Mouse (Mus musculus) heart, postnatal 0 days (tissue): ENCODE measurements at regions not wholly inside any gene's neighbourhood (a gene's known extent, or its start where the extent isn't known, plus 50 kb on each side); places are given as distances from the start of the nearest gene placed in this dataset.

Source experiments
- ATAC-seq: fragments of 200-750 bp; cut with Nextera tagmentation; 2 replicates; pipeline ENCODE4 v1.8.0; 2017; ENCODE audit warnings: low read depth, moderate number of reproducible peaks, moderate library complexity; ENCODE audit not compliant: insufficient read depth
- DNase-seq: peaks from one replicate; pipeline ENCODE4 v3.0.0-alpha.2; 2016; ENCODE audit warnings: low spot score
- H3K27ac ChIP-seq: fragments of 300-500 bp; sonication (generic); 2 replicates; pipeline ENCODE4 v1.5.1; 2014; ENCODE audit warnings: low read depth, mild to moderate bottlenecking
- H3K27me3 ChIP-seq: fragments of 300-500 bp; sonication (generic); 2 replicates; pipeline ENCODE4 v1.6.1; 2014; ENCODE audit warnings: low read length, mixed read lengths; ENCODE audit not compliant: control insufficient read depth, insufficient read depth
- H3K36me3 ChIP-seq: fragments of 300-500 bp; sonication (generic); replicated peaks from 2 replicates; pipeline ENCODE4 v1.6.1; 2014; ENCODE audit warnings: low read length, mixed read lengths; ENCODE audit not compliant: control insufficient read depth, insufficient read depth
- H3K4me1 ChIP-seq: fragments of 300-500 bp; sonication (generic); 2 replicates; pipeline ENCODE4 v1.6.1; 2014; ENCODE audit warnings: antibody characterized with exemption; ENCODE audit not compliant: control insufficient read depth, insufficient read depth
- H3K4me2 ChIP-seq: fragments of 300-500 bp; sonication (generic); 2 replicates; pipeline ENCODE4 v1.6.1; 2014; ENCODE audit warnings: low read depth, mild to moderate bottlenecking, low read length, moderate library complexity
- H3K4me3 ChIP-seq: fragments of 300-500 bp; sonication (generic); 2 replicates; pipeline ENCODE4 v1.5.1; 2014; ENCODE audit warnings: low read depth, low read length
- H3K9ac ChIP-seq: fragments of 300-500 bp; sonication (generic); replicated peaks from 2 replicates; pipeline ENCODE4 v1.6.1; 2014; ENCODE audit warnings: low read depth, low read length, mixed read lengths
- H3K9me3 ChIP-seq: fragments of 300-500 bp; sonication (generic); replicated peaks from 2 replicates; pipeline ENCODE4 v1.6.1; 2016; ENCODE audit warnings: low read length; ENCODE audit not compliant: control insufficient read depth
- CTCF ChIP-seq: IDR thresholded peaks from 2 replicates; pipeline ENCODE4 v1.5.1; 2016; ENCODE audit warnings: antibody characterized with exemption, control low read depth, low read depth
- EP300 ChIP-seq: IDR thresholded peaks from 2 replicates; pipeline ENCODE4 v1.6.1; 2016; ENCODE audit warnings: antibody characterized with exemption, low read depth
- WGBS: fragments of 180-500 bp; shearing (Covaris S2); extraction: QIAGEN DNeasy Blood & Tissue Kit; methylation state at CpG from one replicate; pipeline ENCODE4 v1.1.7; 2014; 5-methylcytosine and 5-hydroxymethylcytosine counted together

DNA sequence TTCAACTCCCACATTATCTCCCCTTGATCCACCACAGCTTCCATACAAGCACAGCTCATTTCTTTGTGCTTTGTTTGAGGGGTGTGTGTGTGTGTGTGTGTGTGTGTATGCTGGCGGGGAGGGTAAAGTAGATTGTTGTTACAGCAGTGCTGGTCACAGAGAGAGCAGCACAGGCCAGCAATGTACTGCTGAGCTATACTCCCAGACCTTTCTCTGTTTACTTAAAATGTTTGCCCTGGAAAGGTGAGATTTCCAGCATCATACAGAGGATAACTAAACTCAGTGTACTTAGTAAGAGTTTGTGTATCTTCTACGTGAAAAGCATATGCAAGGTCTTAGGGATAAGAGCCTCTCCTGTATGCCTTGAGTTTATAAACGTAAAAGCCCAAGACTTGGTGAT is 274.9 kb downstream of the Mreg start:
- Histone ChIP-seq H3K4me1 (0 out of 2 replicates have a peak, but pooled peaks cover under 1% of the 10 kb centered on the region), H3K27me3 (no peaks in the 10 kb centered on the region), H3K4me2 (no peak overlapping the region), H3K27ac (no peak overlapping the region), H3K36me3 (no peaks in the 10 kb centered on the region), H3K9ac (no peak overlapping the region), H3K4me3 (no peak overlapping the region), H3K9me3 (no peaks in the 10 kb centered on the region)
- DNase-seq (no peak), ATAC-seq (no peak)
- WGBS = 83% methylated on average over 3 of the region's 3 CpGs
- TF ChIP-seq EP300 (no peak), CTCF (no peak)

DNA sequence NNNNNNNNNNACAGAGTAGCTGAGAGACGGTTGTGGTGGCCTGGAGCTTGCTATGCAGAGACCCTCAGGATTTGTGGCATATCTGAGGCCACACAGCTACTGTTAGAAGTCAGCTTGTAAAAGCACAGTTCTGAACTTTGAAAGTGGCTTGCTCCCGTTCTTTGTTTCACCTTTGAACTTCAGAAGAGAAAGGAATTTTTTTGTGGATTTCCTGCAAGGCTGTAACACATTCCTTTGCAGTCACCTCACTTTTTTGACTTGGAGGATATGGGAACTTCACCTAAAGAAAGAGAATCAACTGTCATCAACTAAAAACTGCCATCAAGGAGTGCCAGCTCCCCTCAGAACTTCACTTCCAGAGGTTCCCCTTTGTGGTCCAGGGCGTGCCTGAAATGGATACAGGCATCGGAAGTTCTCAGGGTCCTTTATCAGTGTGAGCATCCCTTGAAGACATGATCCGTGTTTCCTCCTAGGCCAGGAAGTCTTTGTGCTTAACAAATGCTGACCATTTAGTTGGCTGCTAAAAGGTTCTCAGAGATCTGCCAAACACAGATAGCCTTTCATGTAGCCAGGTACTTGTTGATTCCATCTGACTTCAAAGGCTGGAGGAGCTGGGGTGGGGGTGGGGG is 275.5 kb downstream of the Mreg start:
- TF ChIP-seq EP300 (no peak), CTCF (no peak)
- Histone ChIP-seq H3K4me3 (no peak overlapping the region), H3K4me2 (no peak overlapping the region), H3K27me3 (no peaks in the 10 kb centered on the region), H3K9ac (no peak overlapping the region), H3K36me3 (no peaks in the 10 kb centered on the region), H3K4me1 (0 out of 2 replicates have a peak, but pooled peaks cover 3% of the 10 kb centered on the region), H3K27ac (no peak overlapping the region), H3K9me3 (no peaks in the 10 kb centered on the region)
- ATAC-seq (no peak), DNase-seq (no peak)
- WGBS = 39% methylated on average over 5 of the region's 5 CpGs

DNA sequence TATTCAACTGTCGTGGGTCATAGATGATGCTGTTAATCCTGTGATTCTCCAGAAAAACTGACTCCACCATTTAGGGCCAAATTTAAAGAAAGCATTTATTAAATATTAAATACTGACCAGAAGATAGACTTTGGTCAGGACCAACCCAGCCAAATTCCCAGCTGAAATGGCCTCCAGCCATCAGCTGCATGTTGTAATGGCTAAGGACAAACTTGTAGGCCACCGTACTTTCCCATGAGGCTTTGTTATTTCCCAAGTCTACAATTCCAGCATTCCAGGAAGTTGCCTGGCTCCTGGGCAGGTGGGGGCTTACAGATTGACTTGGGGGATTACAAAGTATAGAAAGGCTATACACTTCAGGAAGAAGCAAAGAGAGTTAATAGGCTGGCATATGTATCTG is 272.5 kb upstream of the Fn1 start:
- 86% methylated on average over 2 of the region's 2 CpGs for WGBS
- H3K9me3 ChIP-seq = no peaks in the 10 kb centered on the region
- no peak overlapping the region for H3K9ac ChIP-seq
- no peak overlapping the region for H3K4me3 ChIP-seq
- DNase-seq (no peak), ATAC-seq (no peak)
- H3K27ac ChIP-seq = no peak overlapping the region
- TF ChIP-seq EP300 (no peak), CTCF (no peak)
- no peak overlapping the region for H3K4me2 ChIP-seq
- H3K4me1 ChIP-seq = no peaks in the 10 kb centered on the region
- no peaks in the 10 kb centered on the region for H3K27me3 ChIP-seq
- H3K36me3 ChIP-seq = no peaks in the 10 kb centered on the region

DNA sequence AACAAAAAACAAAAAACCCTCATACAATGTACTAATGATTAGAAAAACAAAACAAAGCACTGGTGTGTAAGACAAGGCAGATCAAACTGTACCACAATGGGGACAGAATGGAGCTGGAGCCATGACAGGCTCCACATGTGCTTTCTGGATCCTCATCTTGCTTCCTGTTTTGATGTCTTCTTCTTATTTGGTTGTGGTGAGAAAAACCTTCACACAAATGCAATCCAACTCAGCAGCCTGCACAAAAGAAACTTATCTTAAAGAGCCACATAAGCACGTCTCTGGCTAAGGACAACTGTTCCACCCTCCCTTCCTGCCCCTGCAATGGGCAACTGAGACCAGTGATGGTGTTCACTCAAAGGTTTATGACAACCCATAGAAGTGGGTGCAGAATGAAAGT is 271.9 kb upstream of the Fn1 start:
- Histone ChIP-seq H3K9me3 (no peaks in the 10 kb centered on the region), H3K36me3 (no peaks in the 10 kb centered on the region), H3K9ac (no peak overlapping the region), H3K27ac (no peak overlapping the region), H3K4me2 (no peak overlapping the region), H3K27me3 (no peaks in the 10 kb centered on the region), H3K4me3 (no peak overlapping the region), H3K4me1 (no peaks in the 10 kb centered on the region)
- ATAC-seq (no peak), DNase-seq (no peak)
- no peak for TF ChIP-seq CTCF
- no peak for TF ChIP-seq EP300
- 56% methylated on average over 1 of the region's 1 CpGs for WGBS

DNA sequence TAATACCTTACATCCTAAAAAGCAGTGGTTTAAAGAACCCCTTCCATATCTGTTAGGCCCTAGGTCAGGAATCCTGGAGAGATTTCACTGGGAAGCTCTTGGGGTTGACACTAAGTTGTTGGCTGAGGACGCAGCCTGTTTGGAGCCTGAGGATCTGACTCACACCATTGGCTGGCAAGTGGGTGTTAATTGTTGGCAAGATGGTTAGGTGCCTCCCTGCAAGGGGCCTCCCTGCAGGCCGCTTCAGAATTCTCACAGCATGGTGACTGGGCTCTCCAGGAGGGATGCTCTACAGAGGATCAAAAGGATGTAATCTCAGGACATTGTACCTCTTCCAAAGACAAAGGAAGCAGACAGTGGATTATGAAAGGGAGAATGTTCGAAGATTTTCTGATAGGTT is 270.7 kb upstream of the Fn1 start:
- Histone ChIP-seq H3K9ac (no peak overlapping the region), H3K36me3 (no peaks in the 10 kb centered on the region), H3K9me3 (no peaks in the 10 kb centered on the region), H3K27me3 (no peaks in the 10 kb centered on the region), H3K27ac (no peak overlapping the region), H3K4me1 (no peaks in the 10 kb centered on the region), H3K4me3 (no peak overlapping the region), H3K4me2 (no peak overlapping the region)
- TF ChIP-seq EP300 = no peak
- TF ChIP-seq CTCF = no peak
- DNase-seq (no peak), ATAC-seq (no peak)
- 55% methylated on average over 3 of the region's 3 CpGs for WGBS

DNA sequence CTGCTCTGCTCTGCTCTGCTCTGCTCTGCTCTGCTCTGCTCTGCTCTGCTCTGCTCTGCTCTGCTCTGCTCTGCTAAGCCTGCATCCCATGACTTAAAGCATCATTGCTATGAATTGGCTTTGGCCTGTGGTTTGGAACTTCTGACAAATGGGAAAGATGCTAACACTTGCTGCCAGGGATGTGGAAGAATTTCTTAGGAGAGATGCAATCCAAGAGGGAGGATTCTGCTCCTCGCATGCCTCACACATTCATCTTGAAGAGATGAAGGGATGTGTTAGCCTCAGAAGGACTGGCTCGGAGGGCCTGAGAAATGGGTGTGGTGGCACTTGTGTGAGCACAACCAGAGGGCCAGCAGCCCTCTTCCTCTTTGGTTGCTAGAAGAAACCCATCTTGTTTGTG is 268.5 kb upstream of the Fn1 start:
- Histone ChIP-seq H3K27ac (no peak overlapping the region), H3K36me3 (no peaks in the 10 kb centered on the region), H3K9me3 (no peaks in the 10 kb centered on the region), H3K4me3 (no peak overlapping the region), H3K4me1 (no peaks in the 10 kb centered on the region), H3K9ac (no peak overlapping the region), H3K4me2 (no peak overlapping the region), H3K27me3 (no peaks in the 10 kb centered on the region)
- 84% methylated on average over 2 of the region's 2 CpGs for WGBS
- TF ChIP-seq CTCF (no peak), EP300 (no peak)
- ATAC-seq (no peak), DNase-seq (no peak)
